Mouse (Mus musculus) left cerebral cortex, postnatal 4 days (tissue): ENCODE results near the gene Cdh11. TPM values are rescaled to one million over a fixed set of nuclear protein-coding genes. Genes with fewer than 3 reads are reported as not detected.
"Not testable (repeated sequence)": the region's sequence is repeated elsewhere in the genome, so short reads cannot be mapped to it uniquely, and the experiment has no call there.

Experiments used
- DNase-seq: peaks from one replicate; pipeline ENCODE4 v3.0.0-alpha.2; 2022
- intact Hi-C: fragments of 180-260 bp; cut with DNase I; formaldehyde crosslinking; loops from one replicate; pipeline ENCODE4 v1.15.1; 2025
- microRNA-seq: library from miRNA; unstranded; fragments of <30 nt; microRNA quantifications from one replicate; pipeline ENCODE4 v1.2.0, GENCODE M21; 2022
- total RNA-seq, 2 experiments: library from RNA; stranded (reverse); gene quantifications; 2 replicates each; pipeline ENCODE4 v1.2.3; 2021

Cdh11 gene
- total RNA-seq, 2 experiments from 2014 or later = 82.7 to 89.6 TPM

DNA sequence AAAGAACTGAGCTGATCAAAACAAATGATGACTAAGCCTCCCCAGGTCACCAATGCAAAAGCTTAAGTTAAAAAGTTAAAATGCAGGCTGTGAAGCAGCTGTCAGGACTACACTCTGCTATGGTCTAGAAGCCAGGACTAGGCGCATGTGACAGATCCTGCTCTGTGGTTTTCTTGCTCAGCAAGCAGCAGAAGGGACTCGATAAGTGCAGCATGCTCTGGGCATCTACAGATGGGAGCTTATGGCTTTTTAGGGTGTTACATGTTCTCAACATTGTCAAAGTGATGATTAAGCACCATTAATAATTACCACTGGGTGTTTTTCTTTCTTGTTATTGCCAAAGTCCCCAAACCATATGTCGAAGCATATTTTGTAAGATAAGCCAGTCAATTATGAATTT lies 59.9 kb downstream of the Cdh11 start:
- no peak for DNase-seq
- intact Hi-C loops = no loop called here

DNA sequence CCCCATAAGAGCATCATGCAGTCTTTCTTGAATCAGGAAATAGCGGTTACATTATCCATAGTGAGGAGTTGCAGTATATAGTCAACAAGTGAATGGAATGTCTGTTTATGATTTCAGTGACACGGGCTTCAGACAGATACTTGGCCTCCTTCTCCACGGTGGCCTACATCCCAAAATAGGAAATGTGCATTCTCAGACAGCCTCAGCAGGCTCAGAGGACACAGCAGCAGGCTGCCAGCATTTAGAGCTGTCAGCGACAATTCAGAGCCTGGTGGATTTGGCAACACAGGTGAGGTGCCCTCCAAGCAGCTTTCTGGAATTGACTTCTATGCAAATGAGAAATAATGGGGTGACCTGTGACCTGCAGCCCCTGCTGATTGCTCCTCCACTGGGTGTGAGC lies 69.5 kb downstream of the Cdh11 start:
- intact Hi-C loops = no loop called here
- no peak for DNase-seq

DNA sequence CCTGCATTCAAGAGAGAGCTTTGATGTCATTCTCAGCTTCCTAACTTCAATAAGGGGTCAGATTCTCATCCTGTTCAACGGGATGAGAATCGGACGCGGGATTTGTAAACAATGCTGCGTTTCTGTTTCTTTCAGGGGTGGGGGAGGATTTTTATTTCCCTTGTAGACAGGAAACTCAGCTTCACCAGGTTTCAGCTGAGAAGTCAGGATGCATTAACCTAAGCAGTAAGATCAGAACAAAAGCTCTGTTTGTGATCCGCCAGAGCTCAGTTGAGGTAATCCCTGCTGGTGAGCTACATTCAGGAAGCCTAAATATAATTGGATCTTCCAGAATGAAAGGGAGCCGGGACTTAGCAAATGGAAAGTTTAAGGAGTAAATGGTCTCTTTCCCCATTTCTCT lies 78.1 kb downstream of the Cdh11 start:
- DNase-seq = no peak
- intact Hi-C loops = no loop called here

DNA sequence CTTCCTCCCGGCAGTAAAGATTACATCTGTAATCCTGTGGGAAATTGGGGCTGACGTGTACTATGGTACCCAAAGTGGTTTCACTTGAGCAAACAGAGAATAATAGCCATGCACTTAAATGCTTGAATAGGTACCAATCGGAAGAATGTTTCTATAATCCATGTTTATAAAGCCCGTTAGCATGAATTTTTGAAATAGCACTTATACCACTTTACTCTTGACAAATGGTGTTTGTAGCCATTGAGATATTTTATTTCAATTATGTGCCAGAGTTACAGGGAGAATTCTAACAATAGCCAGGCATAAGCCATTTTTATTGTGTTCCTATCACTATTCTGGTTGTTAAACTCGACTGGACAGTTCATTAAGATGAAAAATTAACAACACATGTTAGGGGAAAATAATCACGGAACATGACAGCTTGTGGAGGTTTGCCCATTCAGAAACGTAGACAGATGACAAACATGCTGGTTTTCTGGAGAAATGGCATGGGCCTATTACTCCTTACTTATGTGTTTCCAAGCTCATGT lies 80.0 kb downstream of the Cdh11 start:
- intact Hi-C loops = no loop called here

DNA sequence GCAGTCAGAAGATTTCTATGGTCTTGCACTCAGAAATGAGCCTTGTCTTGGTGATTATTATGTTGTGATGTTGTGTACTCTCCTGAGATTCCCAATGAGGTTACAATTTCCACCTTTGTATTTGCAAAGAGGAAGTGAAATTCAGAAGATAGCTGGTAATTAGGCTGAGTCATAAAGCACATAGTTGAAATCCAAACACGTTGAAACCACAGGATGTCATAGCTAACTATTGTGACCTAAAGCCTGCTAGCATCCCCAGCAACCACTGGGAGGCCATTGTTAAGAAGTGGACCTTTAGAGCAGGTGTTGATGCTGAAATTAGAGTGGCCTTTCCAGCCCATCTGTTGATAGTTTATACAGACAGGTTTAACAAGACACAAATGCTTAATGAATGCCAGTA lies 85.2 kb downstream of the Cdh11 start:
- no peak for DNase-seq

More for the DNA sequence above, 80.0 kb downstream of the Cdh11 start:
- no peak for DNase-seq

DNA sequence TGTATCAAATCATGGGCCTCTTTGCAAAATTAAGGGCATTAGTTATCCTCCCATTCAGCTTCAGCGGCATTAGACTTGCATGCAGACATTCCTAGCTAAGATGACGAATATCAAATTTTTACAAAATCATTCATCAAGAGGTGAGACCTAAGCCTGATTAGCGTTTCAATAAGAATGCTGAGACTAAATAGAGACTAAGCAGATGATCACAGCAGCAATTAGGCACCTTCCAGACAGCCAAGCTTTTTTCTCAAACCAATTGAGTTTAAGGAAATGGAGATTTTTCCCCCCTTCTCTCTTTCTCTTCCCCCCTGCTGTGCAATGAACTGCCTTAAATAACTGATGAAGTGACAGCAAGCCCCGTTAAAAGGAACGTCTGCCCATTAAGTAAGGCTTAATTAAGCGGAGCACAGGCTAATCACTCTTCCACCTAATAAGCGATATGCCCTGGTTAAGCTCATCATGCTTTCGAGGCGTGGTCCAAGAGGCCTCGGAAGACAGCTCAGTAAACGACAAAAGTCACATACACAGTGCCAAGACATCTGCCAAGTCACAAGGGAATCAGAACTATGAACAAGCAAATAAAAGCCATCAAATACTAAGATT lies 87.1 kb downstream of the Cdh11 start:
- intact Hi-C loops = no loop called here
- no peak for DNase-seq

More for the DNA sequence above, 85.2 kb downstream of the Cdh11 start:
- intact Hi-C loops = no loop called here

DNA sequence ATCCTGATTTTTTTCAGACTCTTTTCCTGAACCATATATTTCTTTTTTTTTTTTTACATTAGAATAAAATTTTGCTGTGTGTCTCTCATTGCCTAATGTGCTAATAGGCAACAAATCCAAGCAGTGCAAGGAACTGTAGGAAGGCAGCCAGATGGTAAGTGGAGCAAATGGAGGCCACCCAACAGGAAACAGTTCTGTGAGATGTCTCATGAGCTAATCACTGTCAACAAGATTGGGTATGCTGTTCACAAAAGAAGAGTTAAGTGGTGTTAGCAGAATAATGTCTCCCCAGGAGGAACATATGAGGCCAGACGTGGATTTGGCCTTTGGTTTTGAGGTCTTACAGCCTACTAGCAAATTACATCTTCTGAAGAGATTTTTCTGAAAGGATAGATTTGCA lies 92.0 kb downstream of the Cdh11 start:
- no peak for DNase-seq
- intact Hi-C loops = no loop called here

DNA sequence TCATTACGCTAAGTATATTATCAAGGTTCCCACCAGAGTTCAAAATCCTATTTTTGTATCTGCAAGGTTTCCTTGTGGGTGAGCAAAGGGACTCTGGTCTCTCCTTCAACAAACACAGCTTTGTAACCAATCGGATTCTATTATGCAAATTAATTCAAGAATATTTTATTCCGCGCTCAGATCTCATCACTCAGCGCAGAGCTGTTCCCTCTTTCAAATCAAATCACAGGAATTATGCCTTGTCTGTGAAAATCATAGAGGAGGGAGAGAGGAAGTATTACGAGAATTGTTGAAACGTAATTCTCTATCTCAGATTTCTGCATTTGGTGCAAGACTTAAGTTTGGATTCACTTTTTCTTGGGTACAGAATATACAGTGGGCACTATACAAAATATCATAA lies 100.0 kb downstream of the Cdh11 start:
- DNase-seq, intact Hi-C loops: not testable (repeated sequence)

DNA sequence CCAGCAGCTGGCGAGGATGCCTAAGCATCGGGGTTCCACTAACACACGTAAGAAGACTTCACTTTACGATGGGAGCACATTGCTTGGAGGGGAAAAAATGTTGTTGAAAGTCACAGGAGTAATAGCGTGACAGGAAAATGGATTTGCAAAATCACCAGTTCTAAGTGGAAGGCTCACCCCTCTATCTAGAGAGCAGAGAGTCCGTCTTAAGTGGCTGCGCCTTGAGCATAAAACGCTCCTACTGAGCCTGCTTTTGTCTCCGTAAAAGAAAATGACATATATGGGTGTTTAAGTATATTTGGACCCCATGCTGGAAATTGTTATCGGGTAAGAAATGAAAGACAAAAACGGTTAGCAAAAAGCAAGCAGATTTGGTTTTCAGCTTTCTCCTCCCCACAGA lies 100.4 kb downstream of the Cdh11 start:
- intact Hi-C loops = no loop called here

DNA sequence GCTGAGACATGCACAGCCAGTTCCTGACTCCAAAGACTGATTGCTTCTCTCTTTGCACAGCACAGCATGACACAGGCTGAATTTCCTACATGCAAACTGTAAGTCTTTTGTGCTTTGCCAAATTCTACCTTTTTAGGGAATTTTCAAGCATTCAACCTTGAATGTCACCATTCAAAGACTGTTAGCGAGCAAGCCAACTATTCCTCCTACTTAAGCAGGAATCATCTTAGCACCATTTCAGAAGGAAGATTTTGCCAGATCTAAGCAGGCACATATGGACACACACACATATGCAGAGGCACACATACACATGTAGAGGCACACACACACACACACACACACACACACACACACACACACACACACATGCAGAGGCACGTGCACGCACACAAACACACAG lies 108.3 kb downstream of the Cdh11 start:
- DNase-seq = no peak
- intact Hi-C loops = no loop called here

More for the DNA sequence above, 100.4 kb downstream of the Cdh11 start:
- DNase-seq = no peak

DNA sequence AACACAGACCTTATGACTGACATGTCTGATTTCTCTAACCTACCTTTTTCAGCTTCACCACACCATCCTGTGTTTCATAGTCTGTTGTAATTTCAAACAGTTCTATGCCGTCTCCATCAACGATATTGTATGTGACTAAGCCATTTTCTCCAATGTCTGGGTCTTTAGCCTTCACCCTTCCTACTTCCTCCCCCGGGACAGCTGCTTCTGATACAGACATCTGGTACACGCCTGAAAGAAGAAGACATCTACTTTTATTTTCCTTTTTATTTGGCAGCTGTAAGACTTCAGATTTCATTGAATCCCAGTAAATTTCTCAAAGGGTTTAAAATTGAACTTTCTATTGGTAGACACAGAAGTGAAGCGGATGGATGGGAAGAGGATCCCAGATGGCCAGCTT lies 120.9 kb downstream of the Cdh11 start:
- intact Hi-C loops, DNase-seq: not testable (repeated sequence)

DNA sequence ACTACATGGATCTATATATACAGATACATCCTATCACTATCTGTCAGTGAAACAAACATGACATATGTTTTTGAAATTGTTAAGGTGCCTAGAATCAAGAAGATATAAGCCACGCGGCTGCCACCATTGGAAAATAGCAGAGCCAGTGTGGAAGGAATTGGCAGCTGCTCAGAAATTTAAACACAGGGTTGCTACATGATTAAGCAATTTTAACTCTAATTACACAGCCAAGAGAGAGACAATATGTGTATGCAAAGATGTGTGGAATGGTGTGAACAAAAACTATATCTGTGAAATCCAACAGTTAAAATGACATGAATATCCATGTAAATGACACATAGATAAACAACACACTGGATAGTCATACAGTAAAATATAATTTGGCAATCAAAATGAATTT lies 128.9 kb downstream of the Cdh11 start:
- DNase-seq = no peak
- intact Hi-C loops = no loop called here

DNA sequence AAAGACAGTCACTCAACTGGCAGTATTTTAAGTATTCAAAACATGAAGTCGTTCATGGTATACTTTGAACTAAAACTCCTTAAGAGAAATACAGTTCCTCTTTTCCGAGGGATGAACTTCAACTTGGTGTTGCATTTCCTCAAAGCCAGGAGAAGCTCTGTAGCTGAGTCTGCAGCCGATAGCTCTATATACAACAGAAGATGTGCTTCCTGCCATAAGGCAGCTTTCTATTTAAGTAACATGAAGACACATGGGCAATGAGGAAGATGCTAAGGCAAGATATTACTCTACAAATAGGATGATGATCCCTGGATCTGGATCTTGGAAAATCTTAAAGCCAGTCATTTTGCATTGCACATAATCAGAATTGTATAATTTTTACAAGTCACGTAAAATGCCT lies 133.5 kb downstream of the Cdh11 start:
- no peak for DNase-seq
- intact Hi-C loops = no loop called here

DNA sequence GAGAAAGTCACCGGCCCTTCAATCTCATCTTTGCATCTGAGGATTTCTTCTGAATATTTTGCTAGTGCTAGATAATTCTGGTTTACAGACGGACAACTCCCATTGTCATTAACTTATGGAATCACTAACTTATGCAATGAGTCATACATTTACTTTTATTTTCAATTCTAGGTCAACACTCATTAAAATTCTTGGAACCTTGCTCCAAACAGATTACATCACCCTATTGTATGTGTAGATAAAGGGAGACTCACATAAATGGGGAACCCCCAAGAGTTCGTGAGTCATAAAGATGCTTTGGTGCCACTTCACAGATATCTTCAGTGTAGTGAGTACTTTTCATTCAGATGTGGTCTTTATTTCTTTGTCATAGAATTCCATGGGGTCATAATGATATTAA lies 158.3 kb downstream of the Cdh11 start:
- intact Hi-C loops = no loop called here
- DNase-seq = no peak

DNA sequence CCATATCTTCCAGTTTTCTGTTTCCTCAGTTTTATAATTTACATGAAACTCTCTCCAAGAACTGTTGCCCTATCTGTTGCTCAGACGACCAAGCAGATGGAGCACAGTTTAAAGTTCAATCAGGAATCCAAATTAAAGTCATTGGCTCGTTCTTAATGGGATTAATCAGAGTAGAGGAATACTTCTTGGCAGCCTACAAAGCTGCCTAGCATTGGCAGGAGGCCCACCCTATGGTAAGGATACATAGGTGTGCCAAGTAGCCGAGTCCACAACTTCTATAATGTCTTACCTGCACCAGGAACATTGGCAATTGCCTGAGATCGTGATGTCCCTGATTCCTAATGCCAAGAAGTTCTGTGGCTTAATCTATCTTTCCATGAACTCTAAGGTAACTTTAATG lies 173.3 kb downstream of the Cdh11 start:
- intact Hi-C loops = no loop called here
- peak; percentile 38 for DNase-seq

DNA sequence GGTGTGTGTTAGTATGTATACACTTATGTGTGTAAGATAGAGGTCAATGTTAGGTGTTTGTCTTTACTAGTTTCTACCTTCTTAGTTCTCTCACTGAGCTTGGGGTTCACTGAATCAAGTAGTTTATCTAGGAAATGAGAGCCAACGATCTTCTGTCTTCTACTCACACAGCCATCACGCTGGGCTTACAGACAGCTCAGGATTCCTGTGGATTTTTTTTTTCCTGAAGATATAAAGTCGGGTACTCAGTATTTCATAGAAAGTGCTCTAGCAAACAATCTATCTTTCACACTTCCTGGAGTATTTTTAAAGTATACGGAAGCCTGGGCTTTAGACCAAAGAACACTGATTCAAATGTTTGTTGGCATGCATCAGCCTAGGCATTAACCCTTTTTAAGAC lies 184.1 kb downstream of the Cdh11 start:
- intact Hi-C loops = no loop called here
- no peak for DNase-seq

DNA sequence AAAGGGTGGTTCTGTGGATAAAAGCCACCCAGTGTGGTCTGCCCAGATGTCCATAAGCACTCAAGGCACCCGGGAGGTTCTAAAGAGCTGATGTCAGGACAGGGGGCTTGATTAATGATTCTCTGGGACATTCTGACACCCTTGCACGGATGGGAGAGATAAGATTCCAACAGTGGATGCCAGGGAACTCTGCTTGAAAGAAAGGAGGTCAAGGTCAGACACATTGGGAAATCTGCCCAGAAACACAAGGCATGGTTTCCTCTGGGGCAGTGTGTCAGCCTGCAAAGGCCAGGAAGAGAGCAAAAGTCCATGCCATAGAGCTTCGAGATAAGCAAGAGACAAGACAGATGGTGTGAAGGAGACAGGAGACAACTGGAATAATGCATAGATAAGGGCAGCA lies 188.9 kb downstream of the Cdh11 start:
- no peak for DNase-seq
- intact Hi-C loops = no loop called here

DNA sequence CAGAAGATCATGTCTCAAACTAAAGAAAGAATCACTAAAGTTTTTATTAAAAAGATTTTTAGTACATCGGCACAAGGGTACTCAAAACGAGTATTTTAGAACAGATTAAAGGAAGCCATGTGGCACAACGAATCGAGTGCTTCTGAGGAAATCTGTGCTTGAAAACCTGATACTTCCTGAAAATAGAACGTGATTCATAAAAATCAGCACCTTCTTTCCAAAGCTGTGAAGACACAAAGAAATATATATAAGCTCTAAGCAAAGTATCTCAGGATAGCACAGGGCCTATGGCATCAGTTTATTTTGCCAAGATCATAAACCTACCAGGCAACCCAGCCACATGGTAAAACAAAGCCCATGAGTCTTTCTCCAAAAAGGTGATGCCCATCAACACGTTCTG lies 191.5 kb downstream of the Cdh11 start:
- intact Hi-C loops = no loop called here

More for the DNA sequence above, 191.5 kb downstream of the Cdh11 start:
- no peak for DNase-seq

Small RNA genes lying within 50 kb of the gene (microRNA-seq; reads per million reads assigned to microRNA genes)
- not detected for gene Gm26301
